Mouse (Mus musculus) Patski (cell line): ENCODE measurements around the gene Prps2. TPM values are rescaled to one million over a fixed set of nuclear protein-coding genes. Genes with fewer than 3 reads are reported as not detected.

ENCODE experiments used
- ATAC-seq: fragments of 100-300 bp; one replicate; pipeline ENCODE4 v1.8.0; 2021
- CTCF ChIA-PET: fragments of 350-600 bp; sonication (Branson Sonifier 250); formaldehyde crosslinking; loops from one replicate; lab custom pipeline; 2022; ENCODE audit warnings: inconsistent platforms; lab: Charles Lee
- POLR2A ChIA-PET: fragments of 350-600 bp; sonication (Branson Sonifier 250); formaldehyde crosslinking; loops from one replicate; lab custom pipeline; 2022; ENCODE audit warnings: antibody characterized with exemption, inconsistent platforms; lab: Charles Lee
- DNase-seq: peaks from one replicate; pipeline ENCODE4 v3.0.0-alpha.2; 2011; ENCODE audit warnings: low read depth, low spot score
- H3K27me3 ChIP-seq: fragments of 371-371 bp; one replicate; pipeline ENCODE4 v1.5.1; 2021
- CTCF ChIP-seq: fragments of 100-300 bp; IDR thresholded peaks from one replicate; pipeline ENCODE4 v1.5.1; 2021
- in situ Hi-C: fragments of 300-500 bp; cut with MboI; formaldehyde crosslinking; loops from 3 replicates; pipeline ENCODE4 v1.11.1; 2018; ENCODE audit warnings: low pct_unique_long_range_greater_than_20kb, mixed read lengths
- polyA plus RNA-seq: library from polyadenylated mRNA; unstranded; gene quantifications from one replicate; pipeline ENCODE4 v1.2.3, GENCODE M21; 2021

Gene Prps2
- polyA plus RNA-seq, 1 experiment from 2014 or later: 52.3 TPM

DNA sequence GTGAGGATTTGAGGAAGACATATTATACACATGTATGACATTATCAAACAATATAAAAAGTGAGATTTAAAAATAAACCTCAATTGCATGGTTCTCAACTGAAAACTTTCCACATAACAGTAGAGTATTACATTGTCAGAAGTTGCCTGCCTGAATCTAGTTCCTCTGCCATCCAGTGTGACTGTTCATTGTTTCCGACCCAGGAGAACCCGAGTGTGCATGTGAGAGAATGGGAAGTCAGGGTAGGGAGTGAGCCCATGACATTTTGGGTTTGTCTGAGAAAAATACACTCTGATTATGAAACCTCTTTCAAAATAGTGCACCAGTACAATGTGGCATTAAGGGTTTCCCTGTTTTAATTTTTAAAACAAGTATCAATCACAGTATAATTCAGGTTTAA, 28.9 kb downstream of the Prps2 start:
- CTCF ChIA-PET: no interaction called here
- H3K27me3 ChIP-seq: peaks cover 4% of the 10 kb centered on the region
- POLR2A ChIA-PET: no interaction called here
- ATAC-seq (no peak), DNase-seq (no peak)
- in situ Hi-C loops: no loop called here
- TF ChIP-seq CTCF: no peak

GRCm38 (mm10) chrX:167346440-167346839, 36.1 kb downstream of the Prps2 start:
- CTCF ChIA-PET: no interaction called here
- POLR2A ChIA-PET: interaction anchor here (0.6 kb wide), 1 partner anchor 54 kb away, joined by 3 read pairs; no protein-coding TSS in a partner anchor

GRCm38 (mm10) chrX:167344356-167344755, 38.2 kb downstream of the Prps2 start:
- no peaks in the 10 kb centered on the region for H3K27me3 ChIP-seq
- in situ Hi-C loops: no loop called here
- ChIA-PET POLR2A (no interaction called here), CTCF (no interaction called here)
- no peak for DNase-seq
- no peak for ATAC-seq
- no peak for TF ChIP-seq CTCF

More at GRCm38 (mm10) chrX:167346440-167346839, 36.1 kb downstream of the Prps2 start:
- no peaks in the 10 kb centered on the region for H3K27me3 ChIP-seq
- in situ Hi-C loops: no loop called here
- DNase-seq: no peak
- ATAC-seq: no peak
- TF ChIP-seq CTCF: no peak

GRCm38 (mm10) chrX:167341811-167342210, 40.7 kb downstream of the Prps2 start:
- no peak for DNase-seq
- ChIA-PET CTCF (no interaction called here), POLR2A (no interaction called here)
- no peak for ATAC-seq
- TF ChIP-seq CTCF: no peak
- peaks cover 5% of the 10 kb centered on the region for H3K27me3 ChIP-seq
- in situ Hi-C loops: no loop called here

- no peak for DNase-seq
- TF ChIP-seq CTCF: no peak
- H3K27me3 ChIP-seq: peaks cover 5% of the 10 kb centered on the region
- no peak for ATAC-seq
- in situ Hi-C loops: no loop called here
- ChIA-PET POLR2A (no interaction called here), CTCF (interaction anchor here (1.0 kb wide), 1 partner anchor 17 kb away, joined by 3 read pairs; no protein-coding TSS in a partner anchor)
These were observed 42.4 kb downstream of the Prps2 start for GRCm38 (mm10) chrX:167340190-167340589.

DNA sequence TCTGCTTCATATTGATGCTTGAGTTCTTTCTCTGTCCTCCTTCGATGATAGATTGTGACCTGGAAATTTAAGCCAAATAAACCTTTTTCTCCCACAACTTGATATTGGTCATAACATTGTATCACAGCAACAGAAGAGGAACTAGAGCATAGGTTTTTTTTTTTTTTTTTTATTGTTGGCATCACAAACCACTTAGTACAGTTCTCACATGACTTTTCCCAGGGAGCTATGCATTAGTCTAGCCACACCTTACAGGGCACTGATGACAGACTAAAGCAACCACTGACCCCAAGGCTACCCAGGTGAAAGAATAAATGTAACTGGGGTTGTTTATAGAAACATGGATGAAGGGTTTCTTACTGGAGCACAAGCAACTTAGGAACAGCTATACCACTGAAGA, 44.6 kb downstream of the Prps2 start:
- H3K27me3 ChIP-seq: peaks cover 5% of the 10 kb centered on the region
- in situ Hi-C loops: no loop called here
- ATAC-seq: no peak
- POLR2A ChIA-PET: no interaction called here
- CTCF ChIA-PET: no interaction called here
- TF ChIP-seq CTCF: no peak
- DNase-seq: no peak

DNA sequence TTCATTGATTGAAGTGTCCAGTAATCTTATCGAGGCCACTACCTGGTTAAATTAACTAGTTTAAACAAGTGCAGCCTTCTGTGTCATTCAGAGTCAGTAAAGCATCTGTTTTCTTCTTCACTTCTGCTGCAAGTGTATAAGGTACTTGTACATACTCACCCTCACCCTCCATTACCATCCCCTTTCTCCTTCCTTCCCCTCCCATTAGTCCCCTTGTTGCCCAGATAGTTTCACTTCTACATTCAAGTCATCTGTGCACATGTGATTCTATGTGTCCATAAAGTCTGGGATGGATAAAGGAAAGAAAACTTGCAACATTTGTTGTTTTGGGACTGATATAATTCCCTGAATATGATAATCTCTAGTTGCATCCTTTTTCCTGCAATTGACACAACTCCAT, 48.0 kb downstream of the Prps2 start:
- ChIA-PET CTCF (no interaction called here), POLR2A (no interaction called here)
- peaks cover 9% of the 10 kb centered on the region for H3K27me3 ChIP-seq
- in situ Hi-C loops: no loop called here
- TF ChIP-seq CTCF: no peak
- DNase-seq: no peak
- no peak for ATAC-seq

DNA sequence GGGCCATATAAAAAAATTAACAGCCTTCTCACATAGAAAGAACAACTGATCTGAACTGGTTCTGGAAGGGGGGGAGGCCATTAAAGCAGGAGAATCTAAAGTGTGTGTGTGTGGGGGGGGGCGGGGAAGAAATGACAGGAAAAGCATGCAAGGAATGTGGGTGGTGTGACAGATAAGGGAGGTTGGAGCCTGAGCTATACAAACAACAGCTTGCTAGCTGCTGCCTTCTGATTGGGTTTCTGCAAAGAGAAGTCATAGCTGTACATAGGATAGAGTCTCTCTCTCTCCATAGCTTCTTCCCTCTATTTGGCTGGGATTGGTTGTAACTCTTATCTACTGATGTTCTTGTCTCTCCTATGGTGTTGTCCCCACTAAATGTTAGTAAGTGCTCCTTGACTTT, 49.9 kb downstream of the Prps2 start:
- DNase-seq (no peak), ATAC-seq (no peak)
- peaks cover 8% of the 10 kb centered on the region for H3K27me3 ChIP-seq
- ChIA-PET CTCF (no interaction called here), POLR2A (no interaction called here)
- no peak for TF ChIP-seq CTCF
- in situ Hi-C loops: no loop called here

DNA sequence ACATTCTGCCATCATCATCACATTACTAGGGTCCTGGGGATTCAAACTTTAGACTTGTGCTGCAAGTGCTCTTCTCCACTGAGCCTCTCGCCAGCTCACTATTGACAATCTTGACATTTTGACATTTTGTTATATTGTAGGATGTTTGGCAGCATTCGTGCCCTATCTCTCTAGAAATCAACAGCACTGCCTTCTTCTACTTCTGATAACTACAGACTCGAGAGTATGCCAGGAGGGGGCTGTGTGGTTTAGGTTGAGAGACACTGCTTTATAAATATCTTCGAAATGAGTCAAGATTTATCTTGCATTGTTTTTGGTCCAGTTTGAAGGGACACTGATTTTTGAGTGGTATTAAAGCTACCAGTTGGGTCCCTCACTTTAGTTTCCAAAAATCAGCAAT, 51.6 kb downstream of the Prps2 start:
- ATAC-seq: no peak

GRCm38 (mm10) chrX:167330399-167330798, 52.1 kb downstream of the Prps2 start, which contains the start of gene Tlr7:
Tlr7 (minus strand) TSS chrX:167330558.
- in situ Hi-C loops: no loop called here
- ATAC-seq: no peak
- POLR2A ChIA-PET: no interaction called here
- peaks cover 8% of the 10 kb centered on the region for H3K27me3 ChIP-seq
- CTCF ChIA-PET: no interaction called here
- TF ChIP-seq CTCF: no peak
- DNase-seq: no peak

More for the DNA sequence above, 51.6 kb downstream of the Prps2 start:
- CTCF ChIA-PET: no interaction called here
- H3K27me3 ChIP-seq: peaks cover 8% of the 10 kb centered on the region
- TF ChIP-seq CTCF: no peak
- in situ Hi-C loops: no loop called here
- DNase-seq: no peak
- POLR2A ChIA-PET: no interaction called here

GRCm38 (mm10) chrX:167329620-167330019, 52.9 kb downstream of the Prps2 start:
- POLR2A ChIA-PET: no interaction called here
- TF ChIP-seq CTCF: no peak
- no peak for DNase-seq
- in situ Hi-C loops: no loop called here
- CTCF ChIA-PET: no interaction called here
- peaks cover 8% of the 10 kb centered on the region for H3K27me3 ChIP-seq
- no peak for ATAC-seq

DNA sequence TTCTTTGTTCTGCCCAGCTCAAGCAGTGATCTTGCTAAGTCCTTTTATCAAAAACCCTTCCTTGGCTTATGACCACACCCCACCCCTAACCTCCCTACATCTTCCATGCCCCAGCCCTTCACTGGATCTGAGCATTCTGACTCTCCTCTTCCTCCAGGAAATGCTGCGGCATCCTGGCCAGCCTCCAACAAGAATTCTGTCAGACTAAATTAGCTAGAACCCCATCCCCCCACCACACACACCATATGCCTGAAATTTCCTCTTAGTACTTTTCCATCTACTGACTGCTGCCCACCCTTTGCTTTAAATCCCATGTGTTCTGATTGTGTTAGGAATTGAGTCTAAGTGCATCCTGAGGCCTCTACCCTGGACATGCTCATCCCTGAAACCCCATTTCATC, 53.5 kb downstream of the Prps2 start:
- in situ Hi-C loops: no loop called here
- ChIA-PET CTCF (no interaction called here), POLR2A (interaction anchor here (0.5 kb wide), 1 partner anchor 440 kb away, joined by 3 read pairs; no protein-coding TSS in a partner anchor)
- ATAC-seq: no peak
- no peak for DNase-seq
- TF ChIP-seq CTCF: no peak
- peaks cover 8% of the 10 kb centered on the region for H3K27me3 ChIP-seq
